Mouse (Mus musculus): ENCODE results near the gene Ppp2r5b. TPM values are rescaled to one million over a fixed set of nuclear protein-coding genes. Genes with fewer than 3 reads are reported as not detected.
A peak's percentile ranks its signal among the peaks of the same experiment; 100 is the strongest.

Gene Ppp2r5b
- total RNA-seq, 2 experiments from 2014 or later = 137 to 146 TPM

DNA sequence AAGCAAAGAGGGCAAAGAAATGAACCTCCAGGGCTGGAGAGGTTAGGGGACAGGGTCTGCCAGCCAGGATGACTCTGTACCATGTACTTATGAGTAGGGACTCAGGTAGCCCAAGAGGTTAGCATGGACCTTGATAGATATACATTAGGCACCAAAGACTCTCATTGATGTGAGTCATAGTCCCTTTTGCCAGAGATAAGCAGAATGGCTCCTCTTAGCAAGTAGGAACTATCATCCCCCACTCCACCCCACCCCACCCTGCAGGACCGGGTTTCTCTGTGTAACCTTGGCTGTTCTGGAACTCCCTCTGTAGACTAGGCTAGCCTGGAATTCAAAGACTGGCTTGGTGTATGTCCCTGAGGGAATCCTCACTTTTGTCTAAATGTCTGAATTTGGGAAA lies 4.5 kb upstream of the Ppp2r5b start:
- DNase-seq (ENCODE audit: extremely low spot score in 1 of 2, low spot score in 1 of 2) = no peak

DNA sequence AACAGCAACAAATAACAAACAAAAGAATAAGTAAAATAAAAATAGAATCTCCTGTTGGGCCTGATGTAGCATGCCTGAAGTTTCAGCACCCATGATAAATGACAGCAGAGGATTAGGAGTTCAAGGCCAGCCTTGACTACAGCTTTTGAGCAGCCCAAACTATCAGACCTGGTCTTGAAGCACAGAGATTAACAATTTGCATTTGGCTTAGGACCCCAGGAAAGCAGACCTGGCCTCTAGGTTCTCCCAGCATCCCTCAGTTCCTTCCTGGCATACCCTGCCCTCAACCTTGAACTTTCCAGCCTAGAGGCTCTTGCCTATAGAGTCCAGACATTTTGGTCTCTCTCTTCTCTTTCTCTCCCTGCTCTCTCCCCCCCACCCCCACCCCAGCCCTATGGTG lies 3.1 kb upstream of the Ppp2r5b start:
- DNase-seq (ENCODE audit: extremely low spot score in 1 of 2, low spot score in 1 of 2) = no peak

- no peak for DNase-seq (ENCODE audit: extremely low spot score in 1 of 2, low spot score in 1 of 2)
These were observed 1.2 kb upstream of the Ppp2r5b start for GRCm38 (mm10) chr19:6236842-6237241.

DNA sequence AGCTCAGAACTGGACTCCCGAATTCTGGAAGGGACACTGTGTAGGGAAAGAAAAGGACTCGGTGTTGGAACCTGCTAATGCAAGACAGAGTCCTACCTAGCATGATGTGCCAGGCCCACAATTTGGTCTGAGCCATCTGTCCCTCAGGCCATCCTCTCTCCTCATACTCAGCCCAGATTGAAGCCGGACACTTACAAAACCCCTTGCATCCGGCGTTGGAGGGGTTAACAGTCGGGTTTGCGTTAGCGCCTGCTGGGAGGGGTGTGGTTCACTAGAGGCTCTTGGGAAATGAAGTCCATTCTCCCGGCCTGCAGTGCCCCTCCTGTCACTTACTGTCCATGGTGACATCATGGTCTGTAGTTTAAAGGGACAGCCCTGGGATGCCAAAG lies 375 bp upstream of the Ppp2r5b start:
- DNase-seq (ENCODE audit: extremely low spot score in 1 of 2, low spot score in 1 of 2) = peak; percentile 76 to 83

GRCm38 (mm10) chr19:6234337-6235083 lies 1.2 kb downstream of the Ppp2r5b start:
- no peak for DNase-seq (ENCODE audit: extremely low spot score in 1 of 2, low spot score in 1 of 2)

DNA sequence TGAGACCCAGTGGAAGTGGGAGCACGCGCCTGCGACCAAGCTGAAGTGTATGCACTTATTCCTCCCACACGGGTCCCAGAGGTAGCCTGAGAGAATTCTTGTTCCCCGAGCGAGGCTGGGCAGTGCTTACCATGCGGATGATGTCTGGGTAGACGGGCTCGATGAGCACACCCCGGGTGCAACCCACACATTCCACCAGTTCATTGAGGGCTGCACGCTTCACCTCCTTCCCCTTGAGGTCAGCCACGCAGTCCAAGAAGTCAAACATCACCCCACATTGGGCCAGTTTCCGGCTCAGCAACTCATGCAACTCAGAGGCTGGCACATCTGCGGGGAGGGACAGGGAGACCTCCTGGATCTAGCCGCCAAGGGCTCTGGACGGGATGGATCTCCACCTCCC lies 2.0 kb downstream of the Ppp2r5b start:
- no peak for DNase-seq (ENCODE audit: extremely low spot score in 1 of 2, low spot score in 1 of 2)

DNA sequence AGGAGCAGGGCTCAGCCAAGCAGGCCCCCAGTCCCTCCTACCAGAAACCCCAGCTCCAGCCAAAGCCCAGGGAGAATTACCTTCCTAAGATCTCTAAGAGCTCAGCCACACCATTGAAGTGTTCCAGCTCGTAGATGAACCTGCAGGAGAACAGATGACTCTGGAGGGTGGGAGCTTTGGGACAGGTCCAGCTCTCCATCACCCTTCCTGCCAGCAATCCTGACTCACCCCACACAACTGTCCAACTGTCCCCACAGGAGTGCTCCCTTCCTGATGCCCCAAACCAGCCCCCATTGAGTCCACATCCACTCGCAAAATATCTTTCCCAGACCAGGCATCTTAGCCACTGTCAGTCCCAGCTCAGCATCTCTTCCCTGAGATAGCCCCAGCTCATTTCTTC lies 4.6 kb downstream of the Ppp2r5b start:
- no peak for DNase-seq (ENCODE audit: extremely low spot score in 1 of 2, low spot score in 1 of 2)

- no peak for DNase-seq (ENCODE audit: extremely low spot score in 1 of 2, low spot score in 1 of 2)
These were observed 5.3 kb downstream of the Ppp2r5b start for GRCm38 (mm10) chr19:6230411-6230810.

- no peak for DNase-seq (ENCODE audit: extremely low spot score in 1 of 2, low spot score in 1 of 2)
These were observed 7.8 kb downstream of the Ppp2r5b start for GRCm38 (mm10) chr19:6227864-6228263.

GRCm38 (mm10) chr19:6226763-6227162 lies 8.9 kb downstream of the Ppp2r5b start:
- DNase-seq (ENCODE audit: extremely low spot score in 1 of 2, low spot score in 1 of 2) = no peak

GRCm38 (mm10) chr19:6226135-6226534 lies 9.5 kb downstream of the Ppp2r5b start, which contains the start of gene Gpha2:
Gene Gpha2 (plus strand): TSS chr19:6226380.
- DNase-seq (ENCODE audit: extremely low spot score in 1 of 2, low spot score in 1 of 2) = no peak

DNA sequence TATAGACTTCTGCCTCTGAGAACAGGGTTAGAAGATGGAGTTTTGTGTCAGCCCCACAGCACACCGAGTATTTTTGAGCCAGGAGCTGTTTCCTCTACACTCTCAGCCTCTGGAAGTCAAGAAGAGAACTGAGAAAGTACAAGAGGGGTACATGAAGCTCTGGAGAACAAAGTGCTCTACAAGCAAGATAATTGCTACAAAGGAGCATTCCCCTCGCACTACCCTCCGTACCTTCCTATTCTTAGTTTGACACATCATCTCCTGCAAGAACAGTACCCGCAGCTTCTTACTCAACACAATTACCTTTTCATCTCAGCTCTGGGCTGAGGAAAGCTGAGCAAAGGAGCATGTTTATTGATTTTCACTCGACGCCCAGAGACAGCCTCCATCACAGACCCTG lies 17.1 kb downstream of the Ppp2r5b start:
- no peak for DNase-seq (ENCODE audit: extremely low spot score in 1 of 2, low spot score in 1 of 2)

DNA sequence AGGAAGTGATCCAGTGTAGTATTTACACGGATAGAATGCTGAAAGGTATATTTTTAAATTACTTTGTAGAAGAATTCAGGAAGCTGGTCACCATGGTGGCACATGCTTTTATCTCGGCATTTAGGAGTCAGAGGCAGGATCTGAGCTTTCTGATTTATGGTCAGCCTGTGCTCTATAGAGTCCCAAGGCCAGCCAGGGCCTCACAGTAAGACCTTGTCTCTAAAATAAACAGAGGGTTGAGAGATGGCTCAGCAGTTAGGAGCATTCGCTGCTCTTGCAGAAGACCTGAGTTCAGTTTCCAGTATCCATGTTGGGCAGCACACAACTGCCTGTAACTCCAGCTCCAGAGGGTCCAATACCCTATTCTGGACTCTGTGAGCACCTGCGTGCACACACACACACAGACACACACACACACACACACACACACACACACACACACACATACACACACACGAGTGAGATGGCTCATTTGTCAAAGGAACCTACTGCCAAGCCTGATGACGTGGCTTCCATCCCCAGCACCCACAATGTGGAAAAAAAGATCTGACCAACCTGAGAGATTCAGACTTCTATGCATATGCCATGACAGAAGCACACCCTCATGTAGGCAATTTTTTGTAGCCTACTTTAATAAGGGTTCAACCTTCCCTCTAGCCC lies 19.5 kb downstream of the Ppp2r5b start:
- no peak for DNase-seq (ENCODE audit: extremely low spot score in 1 of 2, low spot score in 1 of 2)

- no peak for DNase-seq (ENCODE audit: extremely low spot score in 1 of 2, low spot score in 1 of 2)
These were observed 29.0 kb downstream of the Ppp2r5b start for GRCm38 (mm10) chr19:6206716-6207115.

DNA sequence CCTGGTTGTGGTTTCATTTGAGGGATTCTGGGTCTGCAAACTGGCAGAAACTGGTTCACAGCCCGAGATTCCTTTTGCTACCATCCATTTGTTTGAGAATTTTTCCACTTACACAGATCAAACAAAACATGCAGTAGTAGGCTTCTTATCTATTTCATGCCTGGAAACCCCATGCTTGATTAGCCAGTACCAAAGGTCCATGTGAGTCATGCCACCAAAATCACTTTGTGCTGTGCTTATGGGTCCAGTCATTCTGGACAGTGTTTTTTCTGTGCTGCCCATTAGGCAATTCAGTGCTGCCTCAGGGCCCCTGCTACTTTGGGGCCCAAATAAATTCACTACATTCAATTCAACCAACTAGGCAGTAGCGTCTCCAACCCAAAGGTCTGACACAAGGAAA lies 31.4 kb downstream of the Ppp2r5b start:
- DNase-seq (ENCODE audit: extremely low spot score in 1 of 2, low spot score in 1 of 2) = no peak

DNA sequence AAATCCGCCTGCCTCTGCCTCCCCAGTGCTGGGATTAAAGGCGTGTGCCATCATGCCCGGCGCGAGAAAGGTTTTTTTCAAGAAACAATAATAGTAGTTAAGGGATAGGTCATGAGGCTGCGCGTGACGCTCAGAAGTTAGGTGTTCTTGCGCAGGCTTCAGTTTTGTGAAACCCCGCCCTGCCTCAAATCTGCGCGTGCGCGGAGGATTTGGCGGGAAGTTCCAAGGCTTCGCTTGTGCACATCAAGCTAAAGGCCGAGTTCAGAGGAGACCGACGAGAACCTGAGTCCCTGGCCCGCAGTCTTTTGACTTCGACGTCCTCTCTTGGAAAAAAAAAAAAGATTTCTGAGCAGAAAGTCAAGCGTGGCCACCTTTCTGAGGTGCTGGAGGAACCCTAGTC lies 51.5 kb downstream of the Ppp2r5b start, which contains the start of gene Majin:
Gene Majin (plus strand): TSS at position 258 of the 400 bp plus-strand sequence.
- DNase-seq (ENCODE audit: extremely low spot score in 1 of 2, low spot score in 1 of 2) = no peak

GRCm38 (mm10) chr19:6182534-6182933 lies 53.1 kb downstream of the Ppp2r5b start:
- DNase-seq (ENCODE audit: extremely low spot score in 1 of 2, low spot score in 1 of 2) = no peak

DNA sequence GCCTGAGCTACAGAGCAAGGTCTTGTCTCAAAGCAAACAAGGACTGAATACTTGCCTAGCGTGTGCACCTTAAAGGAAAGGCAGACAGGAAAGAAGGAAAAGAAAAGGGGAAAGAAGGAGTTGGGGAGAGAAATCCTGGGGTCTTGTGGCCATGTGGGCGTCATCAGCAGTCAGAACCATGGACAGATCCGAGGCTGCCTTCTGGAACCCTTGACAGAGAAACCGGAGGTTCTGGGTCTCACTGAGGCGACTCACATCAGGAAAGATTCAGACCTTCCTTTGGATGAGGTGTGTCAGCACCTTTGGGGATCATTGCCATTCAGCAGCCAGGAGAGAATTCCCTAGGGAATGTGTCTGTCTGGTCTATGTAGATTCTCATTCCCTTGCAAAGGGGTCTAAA lies 54.0 kb downstream of the Ppp2r5b start:
- no peak for DNase-seq (ENCODE audit: extremely low spot score in 1 of 2, low spot score in 1 of 2)

DNA sequence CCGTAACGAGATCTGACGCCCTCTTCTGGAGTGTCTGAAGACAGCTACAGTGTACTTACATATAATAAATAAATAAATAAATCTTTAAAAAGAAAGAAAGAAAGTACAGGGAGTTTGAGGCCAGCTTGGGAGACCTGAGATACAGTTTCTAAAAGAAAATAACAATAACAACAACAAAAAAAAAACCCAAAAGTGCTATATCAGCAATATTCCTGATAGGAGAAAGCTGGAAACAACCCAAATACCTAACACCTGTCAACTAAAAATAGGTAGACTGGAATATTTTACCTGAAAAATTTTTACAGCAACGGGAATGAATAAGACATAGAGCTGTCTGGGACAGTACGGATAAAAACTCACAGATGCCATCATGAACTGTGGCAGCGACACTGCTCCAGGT lies 56.9 kb downstream of the Ppp2r5b start:
- no peak for DNase-seq (ENCODE audit: extremely low spot score in 1 of 2, low spot score in 1 of 2)
